Mouse (Mus musculus) cerebellum, adult 2 months (tissue): ENCODE data around the gene Phyh. TPM values are rescaled to one million over a fixed set of nuclear protein-coding genes. Genes with fewer than 3 reads are reported as not detected.
"Not testable (repeated sequence)": the region's sequence is repeated elsewhere in the genome, so short reads cannot be mapped to it uniquely, and the experiment has no call there.

ENCODE experiments used
- DNase-seq, 2 experiments: peaks; one replicate each; pipeline ENCODE4 v3.0.0; 2021
- H3K27ac ChIP-seq: fragments of 200-500 bp; 2 replicates; pipeline ENCODE4 v1.5.1; 2012; ENCODE audit warnings: low read length, control low read depth, inconsistent platforms; ENCODE audit not compliant: insufficient read depth
- H3K27me3 ChIP-seq: fragments of 200-500 bp; 2 replicates; pipeline ENCODE4 v1.6.1; 2012; ENCODE audit warnings: inconsistent platforms, mild to moderate bottlenecking, low read length, moderate library complexity; ENCODE audit not compliant: control insufficient read depth, insufficient read depth
- H3K4me1 ChIP-seq: fragments of 200-500 bp; 2 replicates; pipeline ENCODE4 v1.6.1; 2011; ENCODE audit warnings: low read length; ENCODE audit not compliant: control insufficient read depth, insufficient read depth
- H3K4me3 ChIP-seq: fragments of 200-500 bp; replicated peaks from 2 replicates; pipeline ENCODE3; 2011; ENCODE audit warnings: mild to moderate bottlenecking, low read depth, low read length, control low read depth; ENCODE audit not compliant: insufficient read depth
- CTCF ChIP-seq: fragments of 200-500 bp; IDR thresholded peaks from 2 replicates; pipeline ENCODE4 v1.5.1; 2011; ENCODE audit warnings: low read depth, mild to moderate bottlenecking, control low read depth, low read length, moderate library complexity, borderline replicate concordance; ENCODE audit not compliant: insufficient read depth
- POLR2A ChIP-seq: fragments of 200-500 bp; IDR thresholded peaks from 2 replicates; pipeline ENCODE4 v1.6.1; 2011; ENCODE audit warnings: low read length, control low read depth, borderline replicate concordance; ENCODE audit not compliant: insufficient read depth
- WGBS: fragments of 180-500 bp; shearing (Covaris S2); methylation state at CpG from one replicate; pipeline ENCODE4 v1.1.7; 2018; 5-methylcytosine and 5-hydroxymethylcytosine counted together
- polyA plus RNA-seq: library from polyadenylated mRNA; depleted of rRNA; stranded (reverse); fragments of >200 nt; gene quantifications from 2 replicates; pipeline ENCODE4 v1.2.3, GENCODE M21; 2012

The Phyh gene
- polyA plus RNA-seq, 1 experiment = 153 TPM

DNA sequence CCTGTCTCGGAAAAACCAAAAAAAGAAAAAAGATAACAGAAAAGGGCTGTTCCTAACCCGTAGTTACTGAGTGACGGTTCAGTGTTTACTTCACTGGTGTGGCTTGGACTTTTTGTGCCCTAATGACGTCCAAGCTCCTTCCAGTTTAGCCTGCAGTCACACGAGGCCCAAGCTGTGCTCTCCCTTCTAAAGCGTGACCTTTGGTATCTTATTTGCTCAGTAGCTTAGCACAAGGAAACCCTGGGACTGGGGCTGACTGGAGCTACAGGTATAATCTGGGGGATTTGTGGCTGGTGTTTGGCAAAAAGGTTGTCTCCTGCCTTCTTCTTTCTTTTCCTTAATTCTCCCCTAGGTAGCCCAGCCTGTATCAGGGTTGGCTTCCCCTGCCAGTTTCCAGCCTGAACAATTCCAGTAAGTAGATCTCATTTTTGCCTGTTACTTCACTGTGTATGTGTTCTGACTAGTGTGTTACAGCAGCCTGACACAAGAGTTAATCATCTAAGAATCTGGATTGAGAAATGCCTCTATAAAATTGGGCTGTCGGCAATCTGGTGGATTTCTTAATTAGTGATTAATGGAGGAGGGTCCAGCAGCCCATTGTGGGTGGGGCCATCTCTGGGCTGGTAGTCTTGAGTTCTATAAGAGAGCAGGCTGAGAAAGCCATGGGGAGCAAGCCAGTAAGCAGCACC, 3.8 kb downstream of the Phyh start:
- TF ChIP-seq POLR2A = no peak
- TF ChIP-seq CTCF = no peak
- H3K27ac ChIP-seq = no peak overlapping the region
- 82% methylated on average over 7 of the region's 7 CpGs for WGBS

DNA sequence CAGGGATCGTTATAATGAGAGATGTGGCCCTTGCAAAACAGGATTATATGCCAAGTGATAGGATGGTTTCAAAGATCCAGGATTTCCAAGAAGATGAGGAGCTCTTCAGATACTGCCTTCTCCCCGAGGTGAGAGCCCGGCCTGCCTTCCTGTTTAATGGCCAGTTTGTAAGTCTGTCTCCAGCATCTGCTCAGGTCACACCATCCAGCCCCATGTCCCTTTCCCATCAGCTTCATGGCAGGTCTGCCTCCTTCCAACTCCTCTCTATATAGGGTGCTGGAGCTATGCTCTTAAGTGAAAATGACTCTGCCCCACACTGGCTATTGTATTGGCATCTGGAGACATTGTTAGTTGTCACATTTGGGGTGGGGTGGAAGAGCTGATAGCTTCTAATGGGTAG, 8.6 kb downstream of the Phyh start:
- TF ChIP-seq POLR2A = no peak
- TF ChIP-seq CTCF = no peak
- H3K4me3 ChIP-seq = no peak overlapping the region
- WGBS = 95% methylated on average over 3 of the region's 3 CpGs
- no peaks in the 10 kb centered on the region for H3K4me1 ChIP-seq
- H3K27me3 ChIP-seq = no peaks in the 10 kb centered on the region
- no peak overlapping the region for H3K27ac ChIP-seq
- DNase-seq = no peak

More for the DNA sequence above, 3.8 kb downstream of the Phyh start:
- Histone ChIP-seq H3K27me3 (no peaks in the 10 kb centered on the region), H3K4me3 (no peak overlapping the region), H3K4me1 (no peaks in the 10 kb centered on the region; the same call in 1 of the 2 replicates)
- no peak for DNase-seq

DNA sequence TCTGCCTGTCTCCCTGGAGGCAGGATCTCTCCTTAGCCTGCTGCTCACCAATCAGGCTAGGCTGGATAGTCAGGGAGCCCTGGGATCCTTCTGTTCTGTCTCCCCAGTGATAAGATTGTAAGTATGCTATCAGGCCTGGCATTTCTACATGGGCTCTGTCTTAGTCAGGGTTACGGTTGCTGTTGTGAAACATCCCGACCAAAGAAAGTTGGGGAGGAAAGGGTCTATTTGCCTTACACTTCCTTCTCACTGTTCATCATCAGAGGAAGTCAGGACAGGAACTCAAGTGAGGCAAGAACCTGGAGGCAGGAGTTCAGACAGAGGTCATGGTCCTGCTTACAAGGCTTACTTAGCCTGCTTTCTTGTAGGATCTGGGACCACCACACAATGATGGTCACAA, 10.4 kb downstream of the Phyh start:
- Histone ChIP-seq H3K4me1 (no peaks in the 10 kb centered on the region), H3K27me3 (no peaks in the 10 kb centered on the region), H3K27ac (no peak overlapping the region), H3K4me3 (no peak overlapping the region)
- WGBS = 91% methylated on average over 2 of the region's 2 CpGs
- TF ChIP-seq CTCF (no peak), POLR2A (no peak)
- no peak for DNase-seq

- TF ChIP-seq POLR2A (no peak), CTCF (no peak)
- no peak for DNase-seq
- WGBS = 94% methylated on average over 9 of the region's 9 CpGs
- Histone ChIP-seq H3K27ac (no peak overlapping the region), H3K4me3 (no peak overlapping the region), H3K4me1 (no peaks in the 10 kb centered on the region), H3K27me3 (no peaks in the 10 kb centered on the region)
Observed at GRCm38 (mm10) chr2:4934516-4934915, 15.7 kb downstream of the Phyh start.

GRCm38 (mm10) chr2:4937931-4938330, 19.1 kb downstream of the Phyh start:
- Histone ChIP-seq H3K27ac (no peak overlapping the region), H3K4me3 (no peak overlapping the region), H3K27me3 (no peaks in the 10 kb centered on the region), H3K4me1 (no peaks in the 10 kb centered on the region)
- no peak for DNase-seq
- TF ChIP-seq CTCF (no peak), POLR2A (no peak)
- WGBS = 95% methylated on average over 7 of the region's 7 CpGs

- 89% methylated on average over 11 of the region's 11 CpGs for WGBS
- Histone ChIP-seq H3K27me3 (no peaks in the 10 kb centered on the region), H3K4me3 (no peak overlapping the region), H3K4me1 (no peaks in the 10 kb centered on the region), H3K27ac (no peak overlapping the region)
- no peak for DNase-seq
- TF ChIP-seq POLR2A = no peak
- no peak for TF ChIP-seq CTCF
Observed at GRCm38 (mm10) chr2:4940861-4941260, 22.0 kb downstream of the Phyh start.

- DNase-seq, H3K27me3 ChIP-seq, H3K4me3 ChIP-seq, H3K27ac ChIP-seq, H3K4me1 ChIP-seq: not testable (repeated sequence)
- 93% methylated on average over 8 of the region's 8 CpGs for WGBS
Observed at GRCm38 (mm10) chr2:4949691-4950090, 30.9 kb downstream of the Phyh start.

DNA sequence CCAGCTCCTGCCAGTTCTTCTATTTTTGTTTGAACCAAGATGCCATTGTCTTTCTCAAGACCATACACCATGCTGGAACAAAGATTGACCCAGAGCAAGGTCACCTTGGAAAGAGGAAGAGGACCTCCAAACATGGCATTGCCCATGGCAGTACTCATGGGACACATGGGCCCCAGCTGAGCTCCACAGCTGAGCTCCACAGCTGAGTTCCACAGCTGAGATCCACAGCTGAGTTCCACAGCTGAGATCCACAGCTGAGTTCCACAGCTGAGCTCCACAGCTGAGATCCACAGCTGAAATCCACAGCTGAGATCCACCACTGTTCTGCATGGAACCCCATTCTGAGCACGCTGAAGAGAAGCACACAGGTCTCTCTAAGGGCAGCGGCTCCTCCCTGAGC, 32.2 kb downstream of the Phyh start:
- DNase-seq = no peak
- Histone ChIP-seq H3K27me3 (no peaks in the 10 kb centered on the region), H3K4me3 (no peak overlapping the region), H3K4me1 (no peaks in the 10 kb centered on the region), H3K27ac (no peak overlapping the region)
- 89% methylated on average over 2 of the region's 2 CpGs for WGBS
- no peak for TF ChIP-seq CTCF
- TF ChIP-seq POLR2A = no peak

DNA sequence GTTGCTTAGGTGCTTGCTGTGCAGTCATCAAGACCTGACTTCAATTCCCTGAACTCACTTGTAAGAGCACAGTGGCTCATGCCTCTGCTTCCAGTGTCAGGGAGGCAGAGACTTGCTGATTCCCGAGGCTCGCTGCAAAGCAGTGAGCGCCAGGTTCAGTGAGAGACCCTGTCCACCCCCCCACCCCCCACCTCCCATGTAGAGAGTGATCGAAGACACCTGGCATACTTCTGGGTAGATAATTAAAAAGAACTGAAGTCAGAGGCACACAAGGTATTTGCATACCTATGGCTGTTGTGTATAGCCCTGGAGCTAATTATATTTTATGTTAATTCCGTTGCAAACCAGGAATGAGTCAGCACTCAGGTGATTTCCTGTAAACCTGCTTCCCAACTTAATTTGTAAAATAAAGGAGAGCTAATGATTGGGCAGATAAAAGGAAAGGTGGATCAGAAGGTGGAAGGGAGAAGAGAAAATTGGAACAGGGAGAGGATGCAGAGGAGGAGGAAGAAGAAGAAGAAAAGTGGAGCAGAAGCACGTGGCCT, 35.5 kb downstream of the Phyh start:
- TF ChIP-seq CTCF = no peak
- 84% methylated on average over 6 of the region's 6 CpGs for WGBS
- no peak overlapping the region for H3K4me3 ChIP-seq

More for the DNA sequence above, 35.5 kb downstream of the Phyh start:
- no peak overlapping the region for H3K27ac ChIP-seq
- no peaks in the 10 kb centered on the region for H3K4me1 ChIP-seq
- no peak for DNase-seq
- no peaks in the 10 kb centered on the region for H3K27me3 ChIP-seq
